Mouse (Mus musculus): ENCODE data around the gene Fam129b.

Fam129b gene

DNA sequence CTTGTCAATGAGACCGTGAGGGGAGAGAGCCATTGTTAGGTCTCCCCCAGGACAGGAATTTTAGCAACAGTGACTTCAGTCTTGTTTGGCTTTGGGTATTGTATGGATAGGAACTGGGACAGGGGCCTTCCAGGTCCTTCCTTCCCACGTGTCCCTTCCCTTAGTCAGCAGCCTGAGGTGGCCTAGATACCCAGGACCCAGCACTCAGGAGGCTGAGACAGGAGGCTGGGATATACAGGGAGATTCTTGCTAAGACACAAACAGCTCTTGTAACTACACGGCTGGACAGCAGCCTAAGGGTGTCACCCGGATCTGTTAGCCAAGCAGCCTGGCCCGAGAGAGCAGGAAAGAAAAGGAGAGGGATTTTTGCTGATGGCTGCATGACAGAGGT, 16.3 kb upstream of the Fam129b start:
- DNase-seq (ENCODE audit: low read depth, low spot score): no peak

DNA sequence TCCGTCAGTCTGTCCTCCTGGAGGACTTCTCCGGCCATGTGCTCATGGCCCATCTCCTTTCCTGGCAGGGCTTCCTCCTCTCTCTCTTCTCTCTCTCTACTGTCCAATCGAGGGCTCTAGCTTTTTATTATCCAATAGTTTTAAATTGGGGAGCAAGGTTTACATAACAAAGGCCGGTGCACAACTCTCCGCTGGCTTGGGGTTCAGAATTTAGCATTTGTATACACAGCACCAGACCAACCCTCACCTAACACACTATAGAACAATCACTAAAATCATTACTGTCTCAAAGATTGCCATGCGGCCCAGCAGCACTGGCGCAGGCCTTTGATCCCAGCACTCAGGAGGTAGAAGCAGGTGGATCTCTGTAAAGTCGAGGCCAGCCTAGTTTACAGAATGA, 15.1 kb upstream of the Fam129b start:
- no peak for DNase-seq (ENCODE audit: low read depth, low spot score)

DNA sequence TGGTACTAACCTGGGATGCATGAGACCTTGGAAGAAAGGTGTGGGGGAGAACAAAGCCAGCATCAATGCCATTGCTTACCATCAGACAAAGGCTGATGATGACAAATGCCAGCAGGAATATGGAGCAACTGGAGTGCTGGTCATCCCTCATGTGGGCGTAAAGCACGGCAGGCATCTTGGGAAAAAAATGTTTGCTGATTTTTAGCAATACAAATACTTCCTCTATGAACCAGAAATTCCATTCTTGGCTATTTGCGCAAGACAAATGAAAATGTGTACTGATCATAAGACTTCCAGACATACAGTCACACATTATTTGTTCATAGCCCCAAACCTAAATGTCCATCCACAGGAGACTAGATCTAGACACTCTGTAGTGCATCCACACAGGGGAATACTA, 12.6 kb upstream of the Fam129b start:
- no peak for DNase-seq (ENCODE audit: low read depth, low spot score)

DNA sequence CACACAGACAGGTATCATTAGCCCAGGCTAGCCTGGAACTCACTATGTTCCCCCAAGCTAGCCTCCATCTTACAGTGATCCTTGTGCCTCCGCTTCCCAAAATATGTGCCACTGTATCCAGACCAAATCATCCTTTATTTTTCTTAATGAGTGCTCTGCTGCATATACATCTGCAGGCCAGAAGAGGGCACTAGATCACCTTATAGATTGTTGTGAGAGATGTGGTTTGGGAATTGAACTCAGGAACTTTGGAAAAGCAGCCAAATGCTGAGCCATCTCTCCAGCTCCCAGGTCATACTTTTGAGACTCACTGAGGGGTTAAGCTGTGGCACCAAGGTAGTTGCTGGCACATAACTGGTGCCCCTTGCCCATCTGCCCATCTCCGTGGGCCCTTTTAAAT, 11.2 kb upstream of the Fam129b start:
- DNase-seq (ENCODE audit: low read depth, low spot score): no peak

DNA sequence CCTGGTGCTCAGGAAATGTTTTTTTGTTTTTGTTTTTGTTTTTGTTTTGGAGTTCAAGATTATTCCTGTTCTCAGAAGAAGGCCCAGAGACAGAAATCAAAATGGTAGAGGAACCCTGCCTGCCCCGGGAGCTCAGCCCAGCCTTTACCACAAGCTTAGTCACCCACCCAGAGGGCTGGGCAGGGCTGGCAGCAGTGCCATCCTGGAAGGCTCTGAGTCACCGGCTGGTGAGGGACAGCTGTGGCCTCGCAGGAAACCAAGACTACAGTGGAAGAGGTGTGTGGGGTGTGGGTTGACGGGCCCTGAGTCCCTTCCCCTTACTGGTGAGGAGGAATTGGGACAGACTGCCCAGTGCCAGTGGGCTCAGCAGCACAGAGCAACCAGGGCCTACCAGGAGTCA, 8.6 kb upstream of the Fam129b start:
- no peak for DNase-seq (ENCODE audit: low read depth, low spot score)

DNA sequence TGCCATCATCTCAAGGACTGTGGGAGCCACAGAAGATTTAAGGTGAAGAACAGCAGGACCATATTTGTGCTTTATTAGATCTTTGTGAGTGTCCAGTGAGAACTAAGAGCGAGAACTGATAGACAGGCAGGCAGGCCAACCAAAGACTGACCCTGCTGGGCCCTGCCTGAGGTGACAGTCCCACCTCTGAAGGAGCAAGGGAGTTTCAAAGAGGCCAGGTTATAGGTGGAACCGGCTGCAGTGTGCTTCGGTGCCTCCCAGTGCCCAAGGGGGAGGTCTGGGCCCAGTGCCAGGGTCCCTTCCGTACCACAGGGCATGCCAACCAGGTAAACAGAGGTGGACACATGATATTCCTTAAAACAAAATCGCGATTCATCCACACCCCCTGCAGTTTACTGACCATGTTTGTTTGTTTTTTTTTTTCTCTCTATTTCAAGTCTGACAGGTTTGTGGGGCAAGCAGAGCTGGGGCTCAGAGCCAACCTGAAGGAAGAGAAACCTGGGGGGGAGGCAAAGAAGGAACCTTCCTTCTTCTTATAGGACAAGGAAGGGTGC, 6.1 kb upstream of the Fam129b start:
- DNase-seq (ENCODE audit: low read depth, low spot score): no peak

DNA sequence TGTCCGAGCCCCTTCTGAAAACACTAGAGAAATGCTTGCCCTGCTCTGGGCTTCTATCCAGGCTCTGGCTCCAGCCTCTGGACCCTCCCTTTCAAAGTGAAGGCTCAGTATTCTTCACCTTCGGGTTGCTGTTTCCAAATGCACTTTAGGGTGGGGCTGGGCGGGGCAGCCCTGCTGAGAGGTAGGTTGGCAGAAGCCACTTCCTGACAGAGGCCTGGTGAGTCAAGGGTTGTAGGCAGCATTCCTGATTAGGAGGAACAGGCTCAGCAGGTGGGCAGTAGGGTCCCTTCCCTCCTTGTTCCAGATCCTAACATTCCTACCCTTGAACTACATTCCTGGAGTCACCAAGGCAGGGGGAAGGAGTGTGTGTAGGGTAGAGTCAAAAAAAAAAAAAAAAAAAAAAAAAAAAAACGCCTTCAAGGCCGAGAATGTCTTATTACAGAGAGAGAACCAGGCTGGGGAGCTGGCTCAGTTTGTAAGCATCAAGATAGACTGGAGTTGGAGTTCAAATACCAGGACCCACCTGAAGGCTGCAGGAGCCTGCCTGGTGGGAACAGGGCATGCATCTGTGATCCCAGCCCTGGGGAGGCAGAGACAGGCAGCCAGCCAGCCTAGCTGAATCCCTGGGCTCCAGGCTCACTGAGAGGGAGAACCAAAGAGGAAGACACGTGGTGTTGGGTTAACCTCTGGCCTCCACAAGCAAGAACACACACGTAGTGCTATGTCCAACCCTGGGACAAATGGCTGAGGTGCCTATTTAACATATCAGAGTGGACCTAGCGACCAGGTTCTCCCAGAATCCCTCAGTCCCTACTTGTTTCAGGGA, 5.4 kb upstream of the Fam129b start:
- no peak for DNase-seq (ENCODE audit: low read depth, low spot score)

DNA sequence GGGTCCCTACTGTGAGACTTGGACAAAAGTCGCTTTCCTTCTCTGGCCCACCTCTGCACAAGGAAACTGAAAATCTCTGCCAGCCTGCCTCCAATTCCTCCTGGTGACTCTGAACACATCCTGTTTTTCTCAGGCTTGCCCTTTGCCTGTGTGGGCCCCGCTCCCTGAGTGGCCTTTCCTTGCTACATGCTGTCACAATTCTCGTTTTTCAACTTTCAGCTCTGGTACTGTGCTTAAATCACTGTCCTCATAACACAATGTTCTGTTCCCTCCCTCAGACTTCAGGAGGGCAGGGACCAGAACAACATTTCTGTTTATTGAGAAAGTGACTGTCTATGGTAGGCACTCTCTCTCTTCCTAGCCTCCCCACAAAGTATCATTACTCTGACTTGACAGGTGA, 1.8 kb upstream of the Fam129b start:
- DNase-seq (ENCODE audit: low read depth, low spot score): no peak

DNA sequence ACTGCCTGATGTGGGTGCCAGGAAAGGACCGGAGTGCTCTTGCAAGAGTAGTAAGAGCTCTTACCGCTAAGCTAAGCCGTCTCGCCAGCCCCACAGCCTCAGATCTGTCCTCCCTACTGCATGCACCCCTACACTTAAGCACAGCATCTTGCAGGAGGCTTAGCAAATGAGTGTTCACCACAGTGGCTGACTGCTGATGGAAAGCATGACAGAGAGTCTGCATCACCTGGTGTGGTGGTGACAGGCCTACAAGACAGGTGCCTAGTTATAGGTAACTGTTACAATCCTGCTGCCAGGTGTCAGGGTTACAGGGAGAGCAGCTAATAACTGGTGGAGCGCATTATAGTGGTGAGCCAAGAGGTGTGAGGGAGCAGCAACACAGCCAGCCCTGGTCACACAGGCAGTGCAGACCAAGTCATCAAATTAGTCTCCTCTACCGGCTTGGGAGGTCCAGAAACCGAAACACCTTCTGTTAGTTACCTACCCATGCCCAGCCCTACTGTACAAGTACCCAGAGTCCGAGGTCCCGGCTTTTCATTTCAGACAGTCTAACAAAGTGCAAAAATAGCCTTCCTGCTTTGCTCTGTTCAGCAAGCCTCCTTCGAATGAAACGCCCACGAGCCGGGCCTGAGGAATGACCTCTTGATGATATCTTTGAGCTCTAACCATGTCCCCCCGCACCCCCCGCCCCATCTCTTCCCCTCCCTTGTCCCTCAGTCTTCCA, 801 bp upstream of the Fam129b start:
- DNase-seq (ENCODE audit: low read depth, low spot score): no peak

DNA sequence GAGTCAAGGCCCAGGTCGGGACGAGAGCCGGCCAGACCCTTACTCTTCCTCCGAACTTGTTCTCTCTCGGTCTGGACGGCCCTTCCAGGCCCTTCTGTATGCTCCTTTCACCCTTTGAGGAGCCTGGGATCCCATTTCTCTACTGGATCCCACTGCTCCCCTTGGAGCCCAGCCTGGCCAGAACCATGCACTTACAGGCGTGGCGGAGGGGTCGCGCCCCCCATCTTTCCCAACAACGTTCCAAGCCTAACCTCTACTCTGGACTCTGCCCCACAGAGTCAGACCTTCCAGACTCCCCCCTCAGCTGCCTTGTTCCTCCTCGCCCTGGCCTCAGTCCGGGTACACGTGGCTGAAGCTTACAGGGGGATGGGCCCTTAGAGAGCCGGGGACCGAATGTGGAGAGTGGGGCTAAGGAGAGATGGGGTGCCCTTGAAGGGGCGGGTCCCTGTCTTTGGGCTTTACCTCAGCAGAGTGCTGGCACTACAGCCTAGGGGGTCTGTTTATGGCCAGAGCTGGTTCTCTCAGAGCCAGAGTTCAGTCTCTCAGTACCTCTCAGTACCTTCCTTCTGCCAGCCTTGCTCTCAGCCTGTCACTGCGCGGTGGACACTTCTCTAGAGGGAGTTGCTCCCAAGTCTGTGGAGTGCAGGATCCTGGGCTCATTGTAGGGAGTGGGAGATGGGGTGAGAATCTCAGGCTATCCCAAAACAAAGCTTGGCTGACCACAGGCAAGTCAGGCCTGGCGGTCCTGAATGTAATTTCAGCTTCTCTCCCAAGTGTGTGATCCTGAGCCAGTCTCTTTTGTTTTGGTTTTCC, 782 bp downstream of the Fam129b start:
- no peak for DNase-seq (ENCODE audit: low read depth, low spot score)

DNA sequence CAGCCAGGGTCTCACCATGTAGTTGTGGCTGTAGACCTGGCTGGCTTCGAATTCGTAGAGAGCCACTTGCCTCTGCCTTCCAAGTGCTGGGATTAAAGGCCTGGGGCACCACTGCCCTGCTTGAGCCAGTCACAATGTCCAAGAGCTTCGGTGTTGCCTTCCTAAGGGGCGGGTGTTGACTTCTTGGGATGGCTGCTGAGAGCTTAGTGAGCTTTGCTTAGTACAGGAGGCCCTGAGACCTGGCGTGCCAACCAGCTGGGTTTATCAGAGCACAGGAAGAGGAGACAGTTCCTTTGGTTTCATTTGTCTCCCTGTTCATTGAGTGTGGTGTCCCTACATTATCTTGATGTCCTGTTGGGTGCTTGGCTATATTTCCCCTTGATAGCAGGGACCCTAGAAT, 1.4 kb downstream of the Fam129b start:
- no peak for DNase-seq (ENCODE audit: low read depth, low spot score)

DNA sequence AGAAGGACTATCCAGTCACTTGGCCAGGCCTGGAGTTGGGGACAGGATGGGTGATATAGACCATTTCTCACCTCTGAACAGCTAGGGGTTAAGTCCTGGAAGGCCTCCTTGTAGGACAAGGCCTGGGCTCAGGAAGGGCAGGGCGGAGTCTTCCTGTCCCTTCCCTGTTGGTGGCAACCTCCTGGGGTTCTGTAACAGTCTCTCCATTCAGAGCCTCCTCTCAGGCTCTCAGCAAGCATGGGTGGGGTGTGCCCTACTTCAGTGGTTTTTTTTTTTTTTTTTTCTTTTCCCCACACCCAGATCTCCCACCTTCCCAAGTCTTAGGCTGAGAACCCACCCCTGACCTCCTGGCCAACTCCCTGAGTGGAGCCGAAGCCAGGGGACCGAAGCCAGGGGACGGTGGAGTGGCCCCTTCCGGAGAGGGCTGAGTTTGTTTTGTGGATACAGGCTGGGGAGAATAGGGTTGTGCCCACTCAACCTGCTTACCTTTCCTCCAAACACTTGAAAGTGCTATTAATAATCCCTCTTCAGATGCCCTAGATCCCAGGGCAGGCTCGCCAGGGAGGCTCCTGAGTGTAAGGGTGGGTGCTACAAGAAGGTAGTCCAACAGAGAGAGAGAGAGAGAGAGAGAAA, 2.0 kb downstream of the Fam129b start:
- no peak for DNase-seq (ENCODE audit: low read depth, low spot score)

DNA sequence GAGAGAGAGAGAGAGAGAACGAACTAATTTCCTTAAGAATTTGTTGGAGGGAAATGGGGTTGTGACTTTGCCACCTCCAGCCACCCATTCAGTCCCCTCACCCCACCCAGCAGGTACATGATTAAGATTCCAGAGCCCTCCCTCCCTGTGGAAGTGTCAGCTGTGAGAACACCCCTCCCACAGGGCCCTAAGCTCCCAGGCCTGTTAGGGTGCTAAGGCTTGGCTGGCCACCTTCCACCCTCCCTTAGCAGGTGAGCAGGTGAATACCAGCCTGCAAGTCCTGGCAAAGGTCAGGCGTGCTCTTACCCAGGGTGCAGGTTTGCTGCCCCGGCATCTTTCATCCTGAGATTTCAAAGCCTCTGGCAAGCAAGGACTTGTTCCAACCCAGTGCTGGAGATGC, 2.5 kb downstream of the Fam129b start:
- no peak for DNase-seq (ENCODE audit: low read depth, low spot score)

DNA sequence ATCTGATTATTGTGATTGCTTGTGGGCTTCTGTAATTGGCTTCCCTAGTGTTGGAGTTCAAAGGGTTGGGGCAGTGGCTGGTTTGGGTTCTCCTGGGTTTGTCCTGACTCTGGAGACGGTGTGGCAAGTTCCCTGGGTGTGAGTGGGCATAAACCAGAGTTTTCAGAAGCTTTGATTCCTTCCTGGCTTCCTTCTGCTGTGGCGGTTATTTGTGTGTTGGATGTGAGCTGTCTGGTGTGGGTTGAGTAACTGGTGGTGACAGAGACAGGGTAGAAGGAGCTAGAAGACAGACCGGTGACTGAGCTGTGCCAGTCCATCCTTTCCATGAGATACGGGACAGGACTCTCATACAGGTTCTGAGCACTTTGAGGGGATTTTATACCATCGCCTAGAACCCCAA, 3.7 kb downstream of the Fam129b start:
- DNase-seq (ENCODE audit: low read depth, low spot score): no peak

DNA sequence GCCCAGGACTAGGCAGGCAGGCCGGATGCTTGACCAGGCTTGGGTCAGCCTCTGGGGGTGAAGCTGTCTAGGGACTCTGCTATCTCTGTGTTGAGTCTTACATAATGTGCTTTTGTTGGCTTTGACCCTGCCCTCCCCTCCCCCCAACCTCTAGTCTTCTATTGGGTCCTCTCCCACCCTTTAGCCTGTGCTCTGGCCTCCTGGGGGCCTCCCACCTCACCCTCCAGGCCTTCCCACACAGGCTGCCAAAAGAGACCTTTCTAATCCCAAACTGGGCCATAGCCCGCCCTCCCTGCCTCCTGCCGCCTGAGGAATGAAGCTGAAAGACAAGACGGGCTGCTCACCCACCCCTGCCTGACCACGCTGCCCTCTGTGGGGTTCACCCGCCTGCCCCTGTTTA, 5.1 kb downstream of the Fam129b start:
- DNase-seq (ENCODE audit: low read depth, low spot score): no peak

DNA sequence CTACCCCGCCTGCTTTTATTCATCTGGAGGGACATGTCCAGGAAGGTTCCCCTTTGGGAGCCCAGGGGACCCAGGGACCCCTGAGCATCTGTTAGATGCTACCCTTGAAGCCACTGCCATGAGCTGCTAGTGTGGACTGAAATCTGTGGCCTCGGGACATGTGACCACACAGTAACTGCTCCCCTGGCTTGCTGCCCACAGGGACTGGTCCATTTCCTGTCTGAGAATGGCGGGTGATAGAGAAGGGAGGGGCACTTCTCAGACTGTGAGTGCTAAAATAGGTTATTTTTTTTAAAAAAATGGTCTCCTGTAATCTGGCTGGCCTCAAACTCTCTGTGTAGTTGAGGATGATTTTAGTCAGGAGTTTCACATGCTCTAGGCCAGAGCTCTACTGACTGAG, 5.8 kb downstream of the Fam129b start:
- no peak for DNase-seq (ENCODE audit: low read depth, low spot score)

DNA sequence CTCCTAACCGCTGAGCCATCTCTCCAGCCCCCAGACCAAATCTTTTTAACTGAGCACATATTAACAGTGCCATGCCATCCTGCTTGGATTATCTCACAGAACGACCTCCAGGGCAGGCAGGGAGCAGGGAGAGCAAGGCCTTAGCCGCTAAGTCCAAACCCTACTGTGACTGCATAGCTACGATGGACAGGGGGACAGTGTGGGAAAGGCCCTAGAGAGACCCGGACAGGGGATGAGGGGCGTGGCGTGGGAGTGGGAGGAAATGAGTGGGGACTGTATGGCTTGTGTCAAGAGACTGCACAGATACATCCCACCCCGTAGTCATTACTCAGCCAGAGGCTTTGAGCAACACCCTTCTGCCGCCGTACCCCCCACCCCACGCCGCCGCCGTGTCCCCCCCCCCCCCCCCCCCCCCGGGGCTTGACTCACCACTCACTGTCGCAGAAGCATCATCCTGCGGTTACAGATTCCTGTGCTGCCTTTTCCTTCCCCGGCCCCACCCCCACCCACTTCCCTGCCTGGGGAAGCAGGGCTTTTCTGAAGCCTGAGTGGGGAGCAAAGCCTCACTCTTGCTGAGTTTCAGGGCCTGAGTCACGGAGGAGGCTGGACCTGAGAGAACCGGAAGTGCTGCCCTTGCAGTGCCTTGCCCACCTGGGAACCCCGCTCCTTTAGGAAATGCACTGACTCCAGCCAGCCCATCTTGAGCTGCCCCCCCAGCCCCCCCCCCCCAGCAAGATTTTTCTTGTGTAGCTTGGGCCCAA, 6.5 kb downstream of the Fam129b start:
- DNase-seq (ENCODE audit: low read depth, low spot score): no peak

DNA sequence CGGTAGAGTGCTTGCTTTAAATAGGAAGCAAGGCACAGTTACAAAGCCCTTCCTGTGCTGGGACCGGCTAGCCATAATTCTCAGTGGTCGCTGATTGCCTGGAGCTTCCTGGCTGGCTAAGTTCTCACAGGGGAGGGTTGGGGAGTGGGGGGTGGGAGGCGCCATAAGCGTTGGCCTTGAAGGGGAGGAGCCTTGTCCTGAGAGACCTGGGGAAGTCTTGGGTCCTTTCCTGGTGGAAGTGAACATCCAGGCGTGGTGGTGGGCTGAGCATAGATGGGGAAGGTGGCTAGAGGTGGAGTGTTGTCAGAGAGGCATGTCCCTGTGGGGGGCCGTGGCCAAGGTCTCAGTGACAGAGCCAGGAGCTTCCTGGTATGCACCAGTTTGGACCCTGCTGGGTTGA, 8.8 kb downstream of the Fam129b start:
- no peak for DNase-seq (ENCODE audit: low read depth, low spot score)

DNA sequence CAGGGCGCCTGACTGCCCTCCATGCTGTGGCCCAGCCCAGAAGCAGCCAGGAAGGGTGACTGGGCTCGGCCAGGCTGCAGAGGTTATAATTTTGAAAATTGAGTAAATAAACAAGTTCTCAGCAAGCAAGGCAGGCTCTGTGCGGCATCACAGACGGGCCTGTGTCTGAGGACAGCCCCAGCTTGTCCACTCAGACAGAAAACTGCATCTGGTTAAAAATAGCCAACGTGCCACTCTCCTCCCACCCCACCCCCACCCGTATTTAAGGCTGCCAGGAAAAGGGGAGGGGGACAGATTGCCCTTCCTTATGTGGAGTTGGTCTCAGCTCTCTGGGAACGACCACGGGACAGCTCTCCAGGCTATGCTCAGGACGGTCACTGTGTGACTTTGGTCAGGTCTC, 12.1 kb downstream of the Fam129b start:
- no peak for DNase-seq (ENCODE audit: low read depth, low spot score)

DNA sequence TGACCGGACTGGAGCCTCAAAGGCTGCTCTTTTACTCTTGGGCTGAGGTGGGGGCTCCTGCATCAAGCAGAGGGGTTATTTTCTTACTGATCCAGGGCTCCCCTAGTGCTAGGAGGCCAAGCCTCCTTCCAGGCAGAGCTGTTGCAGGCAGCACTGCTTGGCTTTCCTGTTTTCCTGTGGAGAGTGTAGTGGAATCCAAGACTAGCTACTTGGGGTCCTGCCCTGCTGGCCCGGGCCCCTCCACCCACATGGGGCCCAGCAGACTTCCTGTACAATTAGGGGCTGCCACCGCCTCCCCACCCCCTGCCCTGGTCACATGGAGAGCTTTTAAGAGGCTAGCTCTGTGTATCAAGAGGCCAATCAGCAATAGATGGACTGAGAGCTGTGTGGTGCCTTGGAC, 12.6 kb downstream of the Fam129b start:
- DNase-seq (ENCODE audit: low read depth, low spot score): no peak

DNA sequence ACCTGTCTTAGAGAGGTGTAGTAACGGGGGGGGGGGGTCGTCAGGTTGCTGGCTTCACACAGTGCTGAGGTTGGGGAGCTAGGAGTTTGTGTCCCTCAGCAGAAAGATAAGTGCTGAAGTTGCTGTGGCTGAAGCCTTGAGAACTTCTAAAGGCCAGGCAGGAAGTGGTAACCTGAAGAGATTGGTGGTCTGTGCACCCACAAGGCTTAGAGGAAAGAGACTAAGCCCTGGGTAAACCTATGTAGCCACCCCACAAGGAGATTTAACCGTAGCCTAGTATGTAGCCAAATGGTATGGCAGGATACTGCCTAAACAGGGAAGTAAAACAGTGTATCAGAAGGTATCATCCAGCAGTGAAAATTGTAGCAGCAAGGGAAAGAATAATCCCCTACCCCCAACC, 14.4 kb downstream of the Fam129b start:
- no peak for DNase-seq (ENCODE audit: low read depth, low spot score)
